Mouse (Mus musculus) CH12.LX (cell line): ENCODE measurements at regions not wholly inside any gene's neighbourhood (a gene's known extent, or its start where the extent isn't known, plus 50 kb on each side); places are given as distances from the start of the nearest gene placed in this dataset.

Source experiments
- DNase-seq: peaks from one replicate; pipeline ENCODE4 v3.0.0-alpha.2; 2013; ENCODE audit errors: extremely low read depth
- H3K27ac ChIP-seq: 2 replicates; pipeline ENCODE4 v1.5.1; 2012; ENCODE audit warnings: low read depth, mild to moderate bottlenecking, control low read depth, moderate library complexity; ENCODE audit not compliant: insufficient read depth
- H3K27me3 ChIP-seq: replicated peaks from 2 replicates; pipeline ENCODE3; 2012; ENCODE audit warnings: inconsistent platforms
- H3K36me3 ChIP-seq, 2 experiments: replicated peaks in 1 of 2; 2 replicates each; pipeline versions ENCODE3 to v1.6.1; 2012; ENCODE audit warnings: inconsistent platforms in 1 of 2, low read length in 1 of 2, mild to moderate bottlenecking in 1 of 2, mixed read lengths in 1 of 2, moderate library complexity in 1 of 2; ENCODE audit not compliant: control insufficient read depth in 1 of 2, insufficient read depth in 1 of 2
- H3K4me1 ChIP-seq, 2 experiments: 2 replicates each; pipeline ENCODE4 v1.6.1; 2012; ENCODE audit warnings: inconsistent platforms in 1 of 2, moderate library complexity in 1 of 2; ENCODE audit not compliant: insufficient read depth in 2 of 2, control insufficient read depth in 1 of 2
- H3K4me2 ChIP-seq: 2 replicates; pipeline ENCODE4 v1.6.1; 2012; ENCODE audit warnings: low read depth, mild to moderate bottlenecking, control low read depth; ENCODE audit not compliant: poor library complexity, insufficient read depth, severe bottlenecking
- H3K4me3 ChIP-seq, 3 experiments: fragments of 150-350 bp in 1 of 3; sonication (generic) in 1 of 3; replicated peaks in 1 of 3; 2 replicates each; pipeline versions ENCODE3 to v1.5.1; 2011 to 2012; ENCODE audit warnings: low read depth in 2 of 3, low read length in 2 of 3, mild to moderate bottlenecking in 2 of 3, moderate library complexity in 2 of 3, control low read depth in 1 of 3, improper control_type of control experiment in 1 of 3, inconsistent platforms in 1 of 3, mixed read lengths in 1 of 3; ENCODE audit not compliant: poor library complexity in 1 of 3
- H3K79me2 ChIP-seq: replicated peaks from 2 replicates; pipeline ENCODE4 v1.6.1; 2012; ENCODE audit warnings: mild to moderate bottlenecking, moderate library complexity; ENCODE audit not compliant: control insufficient read depth, poor library complexity, insufficient read depth, severe bottlenecking; ENCODE audit errors: extremely low read depth
- H3K9ac ChIP-seq: 2 replicates; pipeline ENCODE4 v1.6.1; 2012; ENCODE audit warnings: low read depth, mild to moderate bottlenecking, control low read depth, moderate library complexity; ENCODE audit not compliant: insufficient read depth
- H3K9me3 ChIP-seq: replicated peaks from 2 replicates; pipeline ENCODE3; 2012; ENCODE audit warnings: low read length, inconsistent platforms, mixed read lengths
- CHD1 ChIP-seq: IDR thresholded peaks from 2 replicates; pipeline ENCODE4 v1.6.1; 2012; ENCODE audit warnings: low read depth, low read length, improper control_type of control experiment, inconsistent platforms
- ELF1 ChIP-seq: IDR thresholded peaks from 2 replicates; pipeline ENCODE4 v1.6.1; 2014; ENCODE audit warnings: low read depth, mild to moderate bottlenecking, inconsistent platforms, low read length, improper control_type of control experiment
- EP300 ChIP-seq: IDR thresholded peaks from 2 replicates; pipeline ENCODE4 v1.6.1; 2011; ENCODE audit warnings: low read length, improper control_type of control experiment
- GABPA ChIP-seq: IDR thresholded peaks from 2 replicates; pipeline ENCODE4 v1.6.1; 2012; ENCODE audit warnings: low read depth, low read length, improper control_type of control experiment, inconsistent platforms; ENCODE audit not compliant: insufficient replicate concordance
- JUN ChIP-seq: IDR thresholded peaks from 2 replicates; pipeline ENCODE4 v1.6.1; 2011; ENCODE audit warnings: low read depth, mild to moderate bottlenecking, low read length, improper control_type of control experiment, moderate library complexity; ENCODE audit not compliant: insufficient read depth
- KAT2A ChIP-seq: IDR thresholded peaks from 2 replicates; pipeline ENCODE4 v1.6.1; 2012; ENCODE audit warnings: low read length, improper control_type of control experiment, inconsistent platforms; ENCODE audit not compliant: insufficient replicate concordance
- MAX ChIP-seq: IDR thresholded peaks from 2 replicates; pipeline ENCODE4 v1.6.1; 2011; ENCODE audit warnings: low read length, improper control_type of control experiment
- MEF2A ChIP-seq: IDR thresholded peaks from 2 replicates; pipeline ENCODE4 v1.6.1; 2014; ENCODE audit warnings: low read depth, mild to moderate bottlenecking, inconsistent platforms, low read length, improper control_type of control experiment, borderline replicate concordance
- MXI1 ChIP-seq: IDR thresholded peaks from 2 replicates; pipeline ENCODE4 v1.6.1; 2011; ENCODE audit warnings: mild to moderate bottlenecking, low read depth, low read length, improper control_type of control experiment
- MYC ChIP-seq: IDR thresholded peaks from 2 replicates; pipeline ENCODE4 v1.6.1; 2011; ENCODE audit warnings: low read depth, mild to moderate bottlenecking, improper control_type of control experiment, low read length
- NELFE ChIP-seq: IDR thresholded peaks from 2 replicates; pipeline ENCODE4 v1.6.1; 2011; ENCODE audit warnings: low read depth, low read length, improper control_type of control experiment
- NRF1 ChIP-seq: IDR thresholded peaks from 2 replicates; pipeline ENCODE4 v1.6.1; 2014; ENCODE audit warnings: low read depth, mild to moderate bottlenecking, inconsistent platforms, low read length, improper control_type of control experiment, moderate library complexity
- POLR2AphosphoS2 ChIP-seq: IDR thresholded peaks from 2 replicates; pipeline ENCODE4 v1.6.1; 2011; ENCODE audit warnings: low read depth, low read length, improper control_type of control experiment
- SIN3A ChIP-seq: IDR thresholded peaks from 2 replicates; pipeline ENCODE4 v1.6.1; 2012; ENCODE audit warnings: low read length, improper control_type of control experiment, inconsistent platforms
- SMC3 ChIP-seq: IDR thresholded peaks from 2 replicates; pipeline ENCODE4 v1.6.1; 2011; ENCODE audit warnings: low read depth, low read length, improper control_type of control experiment
- UBTF ChIP-seq: IDR thresholded peaks from 2 replicates; pipeline ENCODE4 v1.6.1; 2012; ENCODE audit warnings: low read depth, mild to moderate bottlenecking, inconsistent platforms, low read length, improper control_type of control experiment, moderate library complexity
- USF1 ChIP-seq: IDR thresholded peaks from 2 replicates; pipeline ENCODE4 v1.6.1; 2014; ENCODE audit warnings: low read depth, mild to moderate bottlenecking, inconsistent platforms, low read length, improper control_type of control experiment
- ZC3H11A ChIP-seq: IDR thresholded peaks from 2 replicates; pipeline ENCODE4 v1.6.1; 2012; ENCODE audit warnings: low read depth, mild to moderate bottlenecking, inconsistent platforms, low read length, improper control_type of control experiment
- ZNF384 ChIP-seq: IDR thresholded peaks from 2 replicates; pipeline ENCODE4 v1.6.1; 2012; ENCODE audit warnings: low read depth, low read length, improper control_type of control experiment, inconsistent platforms
- dilution Hi-C: fragments of 300-500 bp; cut with MboI; formaldehyde crosslinking; loops from 2 replicates; pipeline ENCODE4 v1.14.3; 2020; ENCODE audit warnings: low sequenced_read_pairs; ENCODE audit not compliant: extremely low pct_unique_long_range_greater_than_20kb, extremely low pct_ligation_motif_present
- in situ Hi-C: fragments of 300-500 bp; cut with MboI; formaldehyde crosslinking; loops from 3 replicates; pipeline ENCODE4 v1.14.3; 2019; ENCODE audit warnings: low sequenced_read_pairs, low pct_ligation_motif_present, low pct_unique_long_range_greater_than_20kb, mixed read lengths

GRCm38 (mm10) chr2:77358176-77358575 is 77.8 kb upstream of the Sestd1 start:
- no peaks in the 10 kb centered on the region for H3K79me2 ChIP-seq
- H3K4me3 ChIP-seq: no peak overlapping the region
- in situ Hi-C loops: no loop called here
- no peak for DNase-seq
- no peaks in the 10 kb centered on the region for H3K4me1 ChIP-seq
- dilution Hi-C loops: no loop called here
- H3K27me3 ChIP-seq: no peaks in the 10 kb centered on the region
- no peak overlapping the region for H3K9ac ChIP-seq
- H3K36me3 ChIP-seq: no peaks in the 10 kb centered on the region
- H3K9me3 ChIP-seq: peaks cover 51% of the 10 kb centered on the region
- no peak overlapping the region for H3K4me2 ChIP-seq
- TF ChIP-seq JUN (no peak), USF1 (no peak), UBTF (no peak), GABPA (no peak), SMC3 (no peak), MEF2A (no peak), SIN3A (no peak), EP300 (no peak), POLR2AphosphoS2 (no peak), ELF1 (no peak), MXI1 (no peak), MYC (no peak), MAX (no peak), KAT2A (no peak), NRF1 (no peak), NELFE (no peak), ZC3H11A (no peak)
- H3K27ac ChIP-seq: no peak overlapping the region

GRCm38 (mm10) chr2:77356798-77357197 is 76.4 kb upstream of the Sestd1 start:
- dilution Hi-C loops: no loop called here
- no peak for DNase-seq
- H3K27ac ChIP-seq: no peak overlapping the region

More at GRCm38 (mm10) chr2:77356798-77357197, 76.4 kb upstream of the Sestd1 start:
- Histone ChIP-seq H3K27me3 (no peaks in the 10 kb centered on the region), H3K4me3 (no peak overlapping the region), H3K4me1 (no peaks in the 10 kb centered on the region), H3K79me2 (no peaks in the 10 kb centered on the region), H3K36me3 (no peaks in the 10 kb centered on the region), H3K4me2 (no peak overlapping the region), H3K9ac (no peak overlapping the region), H3K9me3 (peaks cover 54% of the 10 kb centered on the region)
- TF ChIP-seq NRF1 (no peak), ZNF384 (no peak), ZC3H11A (no peak), USF1 (no peak), MYC (no peak), CHD1 (no peak)
- in situ Hi-C loops: no loop called here
